Mouse (Mus musculus) forebrain, embryonic 15.5 days (tissue): Measurements from ENCODE around the gene Dab1. TPM values are rescaled to one million over a fixed set of nuclear protein-coding genes. Genes with fewer than 3 reads are reported as not detected.

Experiments
- ATAC-seq: fragments of 200-750 bp; cut with Nextera tagmentation; replicated peaks from 2 replicates; pipeline ENCODE4 v1.8.0; 2017; ENCODE audit warnings: mild to moderate bottlenecking, moderate TSS enrichment, moderate library complexity
- H3K27ac ChIP-seq: fragments of 300-500 bp; sonication (generic); replicated peaks from 2 replicates; pipeline ENCODE4 v1.5.1; 2015; ENCODE audit warnings: mild to moderate bottlenecking, inconsistent platforms
- H3K27me3 ChIP-seq: fragments of 300-500 bp; sonication (generic); 2 replicates; pipeline ENCODE4 v1.6.1; 2015; ENCODE audit warnings: inconsistent platforms
- H3K36me3 ChIP-seq: fragments of 300-500 bp; sonication (generic); 2 replicates; pipeline ENCODE4 v1.6.1; 2015; ENCODE audit warnings: mild to moderate bottlenecking, inconsistent platforms
- H3K4me1 ChIP-seq: fragments of 300-500 bp; sonication (generic); 2 replicates; pipeline ENCODE4 v1.6.1; 2015; ENCODE audit warnings: inconsistent platforms
- H3K4me2 ChIP-seq: fragments of 300-500 bp; sonication (generic); replicated peaks from 2 replicates; pipeline ENCODE4 v1.6.1; 2015; ENCODE audit warnings: mild to moderate bottlenecking, inconsistent platforms
- H3K4me3 ChIP-seq: fragments of 300-500 bp; sonication (generic); 2 replicates; pipeline ENCODE4 v1.5.1; 2015; ENCODE audit warnings: mild to moderate bottlenecking, inconsistent platforms
- H3K9ac ChIP-seq: fragments of 300-500 bp; sonication (generic); replicated peaks from 2 replicates; pipeline ENCODE4 v1.6.1; 2015; ENCODE audit warnings: mild to moderate bottlenecking, inconsistent platforms
- H3K9me3 ChIP-seq: fragments of 300-500 bp; sonication (generic); 2 replicates; pipeline ENCODE4 v1.6.1; 2016; ENCODE audit warnings: inconsistent platforms
- WGBS: fragments of 180-500 bp; shearing (Covaris S2); methylation state at CpG from one replicate; pipeline ENCODE4 v1.1.7; 2015; ENCODE audit warnings: mixed read lengths; 5-methylcytosine and 5-hydroxymethylcytosine counted together
- polyA plus RNA-seq: library from polyadenylated mRNA; unstranded; fragments of >200 nt; fragmentation: Nextera tagmentation; extraction: Ambion mirVana; gene quantifications from 2 replicates; pipeline ENCODE4 v1.2.1, GENCODE M21; 2015

Dab1 gene
- 152 and 174 TPM in 2 replicates for polyA plus RNA-seq

GRCm38 (mm10) chr4:103619321-103619945, at the start of gene Dab1:
Gene Dab1 (plus strand): TSS chr4:103619359.
- H3K4me1 ChIP-seq, result peaks cover 32% of the 10 kb centered on the region
- H3K4me2 ChIP-seq, result peak within 1 kb of the TSS; percentile 64
- H3K36me3 ChIP-seq, result no peaks in the 10 kb centered on the region
- peak; percentile 78 for ATAC-seq
- H3K27me3 ChIP-seq, result peaks cover 44% of the 10 kb centered on the region
- under 1% methylated on average over 41 of the region's 41 CpGs for WGBS
- no peaks in the 10 kb centered on the region for H3K9me3 ChIP-seq
- H3K27ac ChIP-seq, result peak within 1 kb of the TSS; percentile 74
- H3K9ac ChIP-seq, result peak within 1 kb of the TSS; percentile 58
- H3K4me3 ChIP-seq, result peak within 1 kb of the TSS; percentile 55

DNA sequence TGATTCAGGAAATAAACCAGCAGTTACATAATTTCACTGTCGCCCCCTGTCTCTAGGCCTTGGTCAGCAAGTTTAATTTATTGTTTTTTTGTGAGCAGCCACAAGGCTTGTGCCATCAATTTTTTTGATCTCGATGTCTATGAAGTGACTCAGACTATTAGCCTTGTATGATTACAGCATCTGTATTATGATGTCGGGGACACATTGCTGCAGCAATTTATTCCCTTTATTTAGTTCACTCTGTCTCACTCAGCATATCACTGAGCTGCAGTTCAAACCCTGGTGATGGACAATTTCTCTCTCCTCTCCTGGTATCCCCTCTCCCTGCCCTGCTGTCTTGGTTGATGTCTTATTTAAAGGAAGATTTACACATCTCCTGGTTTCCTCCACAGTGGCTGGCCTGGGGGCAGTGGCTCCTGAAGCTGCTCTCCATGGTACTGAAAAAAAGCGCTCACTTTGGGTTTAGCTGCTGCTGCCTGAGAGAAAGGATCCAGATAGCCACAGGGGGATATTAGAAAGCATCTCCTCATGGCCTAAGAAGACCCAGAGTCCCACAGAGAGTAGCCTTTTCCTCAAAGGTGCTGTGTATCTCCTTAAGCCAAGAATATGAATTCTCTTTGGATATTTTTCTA, 47.3 kb upstream of the Dab1 start:
- H3K27ac ChIP-seq, result no peak overlapping the region
- H3K9me3 ChIP-seq, result no peaks in the 10 kb centered on the region
- ATAC-seq, result no peak
- H3K9ac ChIP-seq, result no peak overlapping the region
- no peaks in the 10 kb centered on the region for H3K27me3 ChIP-seq
- no peak overlapping the region for H3K4me3 ChIP-seq
- no peaks in the 10 kb centered on the region for H3K36me3 ChIP-seq
- no peak overlapping the region for H3K4me2 ChIP-seq
- peaks cover 3% of the 10 kb centered on the region; the same call in 1 of the 2 replicates for H3K4me1 ChIP-seq
- 74% methylated on average over 4 of the region's 4 CpGs for WGBS

DNA sequence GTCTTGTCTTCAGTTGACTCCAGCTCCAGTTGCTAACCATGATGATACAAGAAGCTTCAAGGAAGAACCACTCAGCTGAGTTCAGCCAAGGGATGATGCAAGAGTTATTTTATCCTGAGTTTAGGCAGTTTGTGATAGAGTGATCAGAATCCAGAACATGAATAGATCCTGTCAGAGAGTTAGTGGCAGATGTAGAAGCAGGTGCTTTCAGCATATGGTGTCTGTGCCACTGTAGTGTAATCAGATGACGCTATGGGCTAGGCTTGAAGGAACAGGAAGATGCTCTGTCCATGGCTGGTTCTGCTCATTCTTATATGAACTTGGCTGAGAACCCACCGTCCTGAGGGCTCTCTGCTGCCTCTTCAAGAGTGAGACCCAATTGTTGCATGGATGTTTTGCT, 43.6 kb upstream of the Dab1 start:
- H3K4me1 ChIP-seq, result peaks cover 12% of the 10 kb centered on the region
- 76% methylated on average over 2 of the region's 2 CpGs for WGBS
- ATAC-seq, result no peak
- H3K27ac ChIP-seq, result 0 out of 2 replicates have a peak overlapping the region, but pooled peaks have one; percentile 83
- H3K36me3 ChIP-seq, result no peaks in the 10 kb centered on the region
- no peaks in the 10 kb centered on the region for H3K9me3 ChIP-seq
- H3K27me3 ChIP-seq, result no peaks in the 10 kb centered on the region
- H3K4me3 ChIP-seq, result no peak overlapping the region
- no peak overlapping the region for H3K9ac ChIP-seq
- no peak overlapping the region for H3K4me2 ChIP-seq

DNA sequence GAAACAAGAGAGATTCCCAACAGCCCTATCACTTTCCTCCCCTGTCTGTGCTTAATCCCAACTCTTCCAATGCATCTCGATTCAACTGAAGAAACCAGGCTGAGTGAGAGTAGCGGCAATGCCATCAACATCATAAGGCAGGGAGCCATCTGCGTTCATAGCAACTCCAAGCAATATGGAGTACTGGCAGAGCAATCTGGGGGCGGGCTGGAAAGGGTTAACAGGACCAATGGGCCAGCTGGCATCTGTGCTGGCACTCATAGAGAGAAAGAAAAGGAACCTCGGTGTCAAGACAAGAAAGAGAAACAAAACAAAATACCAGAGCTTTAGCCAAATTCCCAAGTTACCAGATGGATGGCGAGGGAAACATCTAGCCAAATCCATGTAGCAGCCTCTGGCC, 42.9 kb upstream of the Dab1 start:
- Histone ChIP-seq H3K9ac (no peak overlapping the region), H3K4me1 (peaks cover 12% of the 10 kb centered on the region), H3K9me3 (no peaks in the 10 kb centered on the region), H3K27ac (peak overlapping the region; percentile 83), H3K4me2 (no peak overlapping the region), H3K36me3 (no peaks in the 10 kb centered on the region), H3K4me3 (no peak overlapping the region), H3K27me3 (no peaks in the 10 kb centered on the region)
- peak; percentile 74 for ATAC-seq
- WGBS, result 64% methylated on average over 6 of the region's 6 CpGs

- Histone ChIP-seq H3K4me3 (no peak overlapping the region), H3K4me2 (no peak overlapping the region), H3K36me3 (no peaks in the 10 kb centered on the region), H3K9ac (no peak overlapping the region), H3K9me3 (no peaks in the 10 kb centered on the region), H3K4me1 (peaks cover 12% of the 10 kb centered on the region), H3K27me3 (no peaks in the 10 kb centered on the region), H3K27ac (peak overlapping the region; percentile 83)
- peak; percentile 73 for ATAC-seq
- WGBS, result 55% methylated on average over 4 of the region's 4 CpGs
Observed at GRCm38 (mm10) chr4:103577111-103577815, 41.9 kb upstream of the Dab1 start.

GRCm38 (mm10) chr4:103577821-103578220, 41.3 kb upstream of the Dab1 start:
- no peak overlapping the region for H3K4me2 ChIP-seq
- peak; percentile 38; the same call in 1 of the 2 replicates for ATAC-seq
- H3K9ac ChIP-seq, result no peak overlapping the region
- no peaks in the 10 kb centered on the region for H3K9me3 ChIP-seq
- H3K27ac ChIP-seq, result peak overlapping the region; percentile 83
- H3K4me1 ChIP-seq, result peaks cover 12% of the 10 kb centered on the region
- WGBS, result 69% methylated on average over 7 of the region's 7 CpGs
- no peak overlapping the region for H3K4me3 ChIP-seq
- H3K36me3 ChIP-seq, result no peaks in the 10 kb centered on the region
- no peaks in the 10 kb centered on the region for H3K27me3 ChIP-seq

DNA sequence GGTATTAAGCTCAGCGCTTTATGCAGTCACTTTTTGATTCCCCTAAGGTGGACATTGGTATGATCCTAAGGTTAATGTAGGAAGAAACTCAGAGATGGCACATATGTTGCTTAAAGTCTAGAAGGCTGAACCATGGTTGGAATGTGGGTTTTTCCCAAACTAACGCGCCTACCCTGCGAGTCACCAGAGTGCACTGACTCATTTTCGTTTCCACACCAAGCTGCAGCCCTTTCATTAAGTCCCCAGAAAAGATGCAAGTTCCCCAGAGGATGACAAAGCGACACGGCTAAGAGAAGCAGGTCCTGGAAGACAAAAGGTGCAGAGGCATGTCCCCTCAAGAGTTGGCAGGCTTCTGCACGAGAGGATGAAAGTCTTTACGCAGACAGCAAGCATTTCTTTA, 39.1 kb upstream of the Dab1 start:
- H3K27ac ChIP-seq, result no peak overlapping the region
- no peak for ATAC-seq
- 86% methylated on average over 9 of the region's 9 CpGs for WGBS
- no peaks in the 10 kb centered on the region for H3K9me3 ChIP-seq
- H3K27me3 ChIP-seq, result no peaks in the 10 kb centered on the region
- H3K4me1 ChIP-seq, result peaks cover 12% of the 10 kb centered on the region
- H3K36me3 ChIP-seq, result no peaks in the 10 kb centered on the region
- H3K9ac ChIP-seq, result no peak overlapping the region
- H3K4me2 ChIP-seq, result no peak overlapping the region
- H3K4me3 ChIP-seq, result no peak overlapping the region

- Histone ChIP-seq H3K4me3 (no peak overlapping the region), H3K4me2 (no peak overlapping the region), H3K9ac (no peak overlapping the region), H3K4me1 (peaks cover 15% of the 10 kb centered on the region), H3K27me3 (peaks cover 22% of the 10 kb centered on the region; the same call in 1 of the 2 replicates), H3K9me3 (no peaks in the 10 kb centered on the region), H3K27ac (no peak overlapping the region), H3K36me3 (no peaks in the 10 kb centered on the region)
- no peak for ATAC-seq
- 50% methylated on average over 3 of the region's 3 CpGs for WGBS
Observed at GRCm38 (mm10) chr4:103615011-103615410, 4.1 kb upstream of the Dab1 start.

DNA sequence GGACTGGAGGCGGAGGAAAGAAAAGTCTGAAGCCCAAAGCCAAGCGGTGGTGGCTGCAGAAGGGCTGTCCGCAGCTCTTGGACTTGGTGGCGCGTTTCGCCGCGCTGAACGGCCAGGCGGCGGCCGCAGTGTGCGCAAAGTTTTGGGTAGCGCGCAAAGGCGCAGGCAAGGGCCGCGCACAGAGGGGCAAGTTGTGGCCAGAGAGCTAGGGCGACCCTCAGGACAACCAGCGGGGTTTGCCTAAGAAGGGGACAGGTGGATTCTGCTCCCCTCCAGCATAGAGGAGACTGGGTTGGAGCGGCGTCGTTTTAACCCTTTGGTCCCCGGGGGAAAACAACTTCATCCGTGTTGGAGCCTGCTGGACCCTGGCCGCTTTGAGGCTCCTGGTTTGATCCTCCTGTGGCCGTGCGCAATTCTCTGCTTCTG, 800 bp downstream of the Dab1 start:
- H3K4me2 ChIP-seq, result peak overlapping the region; percentile 64
- 1% methylated on average over 27 of the region's 28 CpGs for WGBS
- no peaks in the 10 kb centered on the region for H3K36me3 ChIP-seq
- peaks cover 44% of the 10 kb centered on the region for H3K27me3 ChIP-seq
- H3K9me3 ChIP-seq, result no peaks in the 10 kb centered on the region
- H3K27ac ChIP-seq, result peak overlapping the region; percentile 74; the same call in 1 of the 2 replicates
- peak; percentile 38 for ATAC-seq
- peak overlapping the region; percentile 55 for H3K4me3 ChIP-seq
- peaks cover 32% of the 10 kb centered on the region for H3K4me1 ChIP-seq
- H3K9ac ChIP-seq, result peak overlapping the region; percentile 58

- peaks cover 44% of the 10 kb centered on the region for H3K27me3 ChIP-seq
- peak overlapping the region; percentile 55 for H3K4me3 ChIP-seq
- peak overlapping the region; percentile 64 for H3K4me2 ChIP-seq
- no peak for ATAC-seq
- H3K9me3 ChIP-seq, result no peaks in the 10 kb centered on the region
- peak overlapping the region; percentile 58; the same call in 1 of the 2 replicates for H3K9ac ChIP-seq
- WGBS, result 5% methylated on average over 18 of the region's 18 CpGs
- peak overlapping the region; percentile 31; the same call in 1 of the 2 replicates for H3K27ac ChIP-seq
- no peaks in the 10 kb centered on the region for H3K36me3 ChIP-seq
- H3K4me1 ChIP-seq, result peaks cover 28% of the 10 kb centered on the region
Observed at GRCm38 (mm10) chr4:103620590-103621155, 1.5 kb downstream of the Dab1 start.

DNA sequence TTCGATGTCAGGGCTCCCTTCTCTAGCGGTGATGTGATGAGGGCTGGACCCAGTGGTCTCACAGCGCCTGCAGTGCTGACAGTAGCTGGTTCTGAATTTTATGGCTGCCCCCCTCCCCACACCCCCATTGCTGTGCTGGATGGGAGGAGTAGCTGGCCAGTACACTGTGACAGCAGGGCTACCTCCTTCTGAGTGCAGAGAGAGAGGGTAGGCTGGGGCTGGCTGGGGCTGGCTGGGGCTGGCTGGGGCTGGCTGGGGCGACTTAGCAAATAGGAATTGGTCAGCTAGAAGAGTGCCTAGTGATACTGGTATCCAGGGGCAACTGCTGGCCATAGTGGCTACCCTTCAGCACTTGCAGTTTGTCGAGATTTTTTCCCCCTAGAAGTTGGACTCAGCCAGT, 2.4 kb downstream of the Dab1 start:
- no peak for ATAC-seq
- Histone ChIP-seq H3K9me3 (no peaks in the 10 kb centered on the region), H3K4me3 (peak overlapping the region; percentile 55), H3K36me3 (no peaks in the 10 kb centered on the region), H3K9ac (0 out of 2 replicates have a peak overlapping the region, but pooled peaks have one; percentile 58), H3K4me2 (peak overlapping the region; percentile 64), H3K27ac (no peak overlapping the region), H3K27me3 (peaks cover 44% of the 10 kb centered on the region), H3K4me1 (peaks cover 28% of the 10 kb centered on the region)
- 19% methylated on average over 5 of the region's 5 CpGs for WGBS

- Histone ChIP-seq H3K4me3 (no peak overlapping the region), H3K9ac (no peak overlapping the region), H3K36me3 (no peaks in the 10 kb centered on the region), H3K4me2 (no peak overlapping the region), H3K27ac (no peak overlapping the region), H3K4me1 (peaks cover 9% of the 10 kb centered on the region), H3K27me3 (no peaks in the 10 kb centered on the region; the same call in 1 of the 2 replicates), H3K9me3 (no peaks in the 10 kb centered on the region)
- ATAC-seq, result no peak
- WGBS, result 83% methylated on average over 4 of the region's 4 CpGs
Observed at GRCm38 (mm10) chr4:103630177-103630576, 11.0 kb downstream of the Dab1 start.
